Mouse (Mus musculus): ENCODE results near the gene Gdpd3.
"Not testable (repeated sequence)": the region's sequence is repeated elsewhere in the genome, so short reads cannot be mapped to it uniquely, and the experiment has no call there.

Gene Gdpd3

DNA sequence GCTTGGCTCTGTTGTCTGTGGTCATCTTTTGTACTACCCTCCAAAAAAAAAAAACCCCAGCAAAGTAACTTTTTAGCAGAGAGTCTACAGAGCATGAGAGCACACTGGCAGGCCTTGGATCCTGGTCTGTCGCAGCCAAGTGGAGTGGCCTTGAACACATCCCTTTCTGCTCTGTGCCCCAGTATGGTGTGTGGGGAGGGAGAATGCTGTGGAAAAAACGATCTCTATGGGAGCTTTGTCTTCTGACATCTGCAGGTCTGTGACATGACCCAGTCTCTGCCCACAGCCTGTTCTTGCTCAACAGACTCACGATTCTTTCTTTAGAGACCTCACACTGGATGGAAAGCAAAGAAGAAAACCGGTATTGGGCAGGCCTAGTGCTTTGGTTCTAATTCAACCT, 5.2 kb upstream of the Gdpd3 start:
- no peak for DNase-seq (ENCODE audit: low read depth)

DNA sequence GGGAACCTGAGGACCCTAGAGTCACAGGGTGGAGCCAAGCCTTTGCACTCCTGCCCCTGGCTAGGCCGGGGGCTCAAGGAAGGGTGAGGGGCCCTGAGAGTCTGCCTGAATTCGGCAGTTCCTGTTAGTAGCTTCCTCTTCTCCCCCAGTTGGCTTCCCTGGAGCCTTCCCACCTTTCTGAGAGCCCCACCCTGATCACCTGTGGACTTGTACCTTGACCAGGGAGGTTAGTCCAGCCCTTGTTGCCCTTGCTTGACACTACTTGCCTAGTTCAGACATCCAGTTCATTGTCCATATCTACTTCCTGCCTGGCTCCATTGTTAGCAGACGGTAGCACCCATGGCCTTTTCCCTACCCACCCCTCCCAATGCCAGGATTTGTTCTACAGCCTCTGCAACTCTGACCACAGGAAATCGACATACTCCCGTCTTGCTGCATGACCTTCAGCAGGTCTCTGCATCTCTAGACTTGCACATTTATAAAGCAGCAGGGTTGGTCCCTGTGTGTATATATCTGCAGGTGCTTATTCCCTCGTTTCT, 4.5 kb upstream of the Gdpd3 start:
- no peak for DNase-seq (ENCODE audit: low read depth)

DNA sequence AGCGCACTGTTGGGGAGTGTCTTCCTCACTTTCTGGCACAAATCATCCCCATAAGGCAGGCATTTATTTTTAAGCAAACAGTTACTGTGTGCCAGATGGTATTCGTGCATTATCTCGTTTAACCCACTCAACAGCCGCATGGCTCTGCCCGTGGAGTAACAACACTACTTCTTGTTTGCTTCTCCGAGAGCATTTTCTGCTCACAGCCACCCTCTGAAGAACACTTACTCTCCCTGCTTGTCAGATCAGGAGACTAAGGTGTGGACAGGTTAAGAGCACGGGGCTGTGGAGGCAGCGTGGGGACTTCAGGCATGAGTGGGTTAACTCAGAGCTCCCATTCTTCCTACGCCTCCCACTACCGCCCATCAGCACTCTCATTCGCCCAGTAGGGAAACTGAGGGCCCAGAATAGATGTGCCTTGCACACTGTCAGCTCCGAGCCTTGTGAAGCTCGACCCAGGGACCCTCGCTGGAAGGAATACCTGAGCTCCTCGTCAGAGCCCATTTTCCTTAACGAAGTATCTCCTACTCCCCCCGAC, 3.6 kb upstream of the Gdpd3 start:
- no peak for DNase-seq (ENCODE audit: low read depth)

DNA sequence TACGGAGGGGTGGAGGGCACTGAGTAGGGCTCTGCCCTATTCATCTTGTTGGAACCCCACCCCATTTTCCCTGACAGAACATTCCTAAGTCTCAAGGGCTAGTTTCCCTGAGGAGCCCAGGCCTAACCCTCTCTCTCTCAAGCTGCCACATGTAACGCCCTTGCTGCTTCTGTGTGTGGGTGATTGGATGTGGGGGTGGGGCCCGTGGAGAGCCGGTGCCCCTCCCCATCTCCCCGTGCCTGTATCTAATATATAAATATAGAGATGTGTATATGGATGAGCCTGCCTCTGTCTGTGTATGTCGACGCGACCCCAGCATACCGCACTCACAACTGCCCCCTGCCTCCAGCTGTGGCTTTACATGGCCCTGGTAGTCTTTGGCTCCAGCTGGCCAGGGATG, 594 bp upstream of the Gdpd3 start:
- no peak for DNase-seq (ENCODE audit: low read depth)

DNA sequence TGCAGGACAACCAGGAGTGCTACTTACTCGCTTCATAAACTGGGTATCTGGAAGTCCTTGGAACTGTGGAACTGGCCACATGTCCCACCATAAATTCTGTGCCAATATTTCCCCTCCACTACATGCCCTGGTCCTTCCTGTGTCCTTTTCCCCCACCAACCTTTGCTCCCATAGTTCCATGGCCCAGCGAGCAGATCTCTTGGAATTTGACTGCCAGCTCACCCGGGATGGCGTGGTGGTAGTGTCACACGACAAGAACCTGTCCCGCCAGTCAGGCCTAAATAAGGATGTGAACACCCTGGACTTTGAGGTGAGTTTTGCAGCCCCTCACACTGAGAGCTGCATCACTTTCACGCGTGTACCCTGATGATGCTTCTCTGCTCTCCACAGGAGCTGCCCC, 867 bp downstream of the Gdpd3 start:
- DNase-seq (ENCODE audit: low read depth), result no peak

DNA sequence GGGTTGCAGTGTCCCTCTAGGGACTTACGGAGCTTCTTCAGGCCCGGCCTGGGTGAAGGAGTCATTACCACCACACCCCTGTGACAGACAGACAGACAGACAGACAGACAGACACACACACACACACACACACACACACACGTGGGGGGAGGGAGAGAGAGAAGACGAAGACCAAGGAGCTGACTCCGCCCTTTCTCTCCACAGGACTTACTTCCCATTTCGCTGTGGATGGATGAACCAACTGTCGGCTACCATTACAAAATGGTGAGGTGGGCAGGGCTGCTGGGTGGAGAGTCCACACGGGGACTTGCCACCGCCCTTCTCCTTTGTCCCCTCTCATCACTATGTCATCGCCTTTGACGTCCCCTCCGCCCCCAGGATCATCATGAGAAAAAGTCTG, 4.7 kb downstream of the Gdpd3 start:
- DNase-seq (ENCODE audit: low read depth), result no peak

DNA sequence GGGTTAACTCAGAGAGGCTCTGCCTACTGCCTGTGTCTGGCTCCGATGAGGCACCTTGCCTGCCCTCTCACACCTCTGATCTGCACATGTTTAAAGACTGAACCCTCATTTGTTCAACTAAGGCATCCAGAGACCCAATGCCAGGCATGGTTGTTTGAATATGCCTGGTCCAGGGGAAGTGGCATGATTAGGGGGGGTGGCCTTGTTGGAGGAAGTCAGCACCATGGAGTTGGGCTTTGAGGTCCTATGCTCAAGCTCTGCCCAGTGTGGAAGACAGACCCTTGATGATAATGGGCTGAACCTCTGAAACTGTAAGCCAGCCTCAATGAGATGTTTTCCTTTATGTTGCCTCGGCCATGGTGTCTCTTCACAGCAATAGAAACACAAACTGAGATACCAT, 7.2 kb downstream of the Gdpd3 start:
- DNase-seq (ENCODE audit: low read depth), result no peak

DNA sequence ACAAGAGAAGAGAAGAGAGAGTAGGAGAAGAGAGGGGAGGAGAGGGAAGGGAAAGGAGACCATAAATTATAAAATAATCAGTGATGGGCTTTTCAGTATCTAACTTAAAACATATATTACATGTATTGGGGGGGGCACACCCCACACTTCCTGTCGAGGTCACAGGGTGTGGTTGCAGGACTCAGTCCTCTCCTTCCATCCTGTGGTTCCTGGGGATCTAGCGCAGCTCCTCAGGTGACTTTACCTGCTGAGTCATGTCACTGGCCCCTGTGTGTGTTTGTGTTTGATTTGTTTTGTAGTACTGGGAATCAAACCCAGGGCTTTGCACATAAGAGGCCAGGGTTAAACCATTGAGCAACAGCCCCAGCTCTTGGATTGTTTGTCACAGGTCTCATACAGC, 8.3 kb downstream of the Gdpd3 start:
- no peak for DNase-seq (ENCODE audit: low read depth)

DNA sequence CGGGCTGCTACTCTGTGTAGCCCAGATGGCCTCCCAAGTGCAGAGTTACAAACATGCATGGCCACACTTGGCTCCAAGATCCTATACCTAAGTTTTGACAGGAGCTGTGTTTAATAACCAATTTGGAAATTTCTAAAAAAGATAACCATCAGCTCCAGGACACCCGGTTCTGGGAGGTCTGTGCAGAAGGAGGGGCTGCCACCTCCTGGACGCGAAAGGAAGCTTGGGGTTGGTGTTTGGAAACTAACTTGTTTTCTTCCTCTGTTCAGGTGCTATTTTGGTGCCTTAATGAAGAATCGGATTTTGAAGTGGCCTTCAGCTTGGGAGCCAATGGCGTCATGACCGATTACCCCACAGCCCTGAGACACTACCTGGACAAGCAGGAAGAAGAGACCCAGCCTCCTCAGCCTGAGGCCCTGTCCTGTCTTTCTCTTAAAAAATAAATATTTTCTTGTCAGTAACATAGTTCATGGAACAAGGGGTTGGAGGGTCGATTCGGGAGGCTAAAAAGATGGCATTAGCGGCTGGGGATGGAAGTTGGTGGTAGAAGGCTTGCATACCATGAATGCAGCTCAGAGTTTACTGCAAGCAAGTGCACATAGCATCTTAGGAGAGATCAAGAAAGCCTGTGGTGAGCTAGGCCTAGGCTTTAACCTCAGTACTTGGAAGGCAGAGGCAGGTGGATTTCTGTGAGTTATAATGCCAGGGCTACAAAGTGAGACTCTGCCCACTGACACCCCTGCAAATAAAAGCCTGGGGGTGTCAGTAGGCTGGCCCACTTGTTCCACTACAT, 9.2 kb downstream of the Gdpd3 start:
- DNase-seq (ENCODE audit: low read depth), result no peak

DNA sequence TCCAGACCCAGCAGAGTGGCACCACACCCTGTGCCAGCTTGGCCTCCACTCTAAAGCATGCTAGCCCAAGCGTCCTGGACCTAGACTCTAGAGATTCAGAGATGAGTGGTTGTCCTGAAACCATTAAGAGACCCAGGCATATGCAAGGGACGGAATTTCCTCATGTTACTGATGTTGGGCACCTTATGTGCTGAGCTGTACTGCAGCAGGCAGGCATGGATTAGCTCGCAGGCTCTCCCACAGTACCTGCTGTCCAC, 9.8 kb downstream of the Gdpd3 start:
- no peak for DNase-seq (ENCODE audit: low read depth)

DNA sequence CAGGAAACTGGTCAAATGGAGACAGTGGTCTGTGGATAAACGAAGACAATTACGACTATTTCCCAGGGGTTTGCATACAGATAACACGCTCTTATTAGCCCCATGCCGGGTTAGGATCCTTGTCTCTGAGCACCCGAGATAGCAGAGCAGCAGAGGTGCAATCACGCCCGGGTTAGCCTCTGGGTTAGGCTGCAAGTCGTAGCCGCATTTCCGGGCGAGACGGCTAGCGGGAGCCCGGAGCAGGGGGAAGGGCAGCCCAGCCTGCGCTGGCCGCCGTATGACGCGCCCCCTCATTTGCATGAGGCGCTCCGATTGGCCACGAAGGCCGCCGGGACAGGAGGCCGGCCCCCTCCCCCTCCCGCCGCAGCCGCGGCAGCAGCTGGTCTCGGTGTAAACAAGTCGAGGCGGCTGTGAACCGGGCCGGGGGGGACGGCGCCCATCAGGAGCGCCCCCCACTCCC, 10.5 kb downstream of the Gdpd3 start, which contains the start of gene Ypel3:
Gene Ypel3 (plus strand): TSS at position 358 of the 460 bp plus-strand sequence.
- peak; percentile 93 for DNase-seq (ENCODE audit: low read depth)

DNA sequence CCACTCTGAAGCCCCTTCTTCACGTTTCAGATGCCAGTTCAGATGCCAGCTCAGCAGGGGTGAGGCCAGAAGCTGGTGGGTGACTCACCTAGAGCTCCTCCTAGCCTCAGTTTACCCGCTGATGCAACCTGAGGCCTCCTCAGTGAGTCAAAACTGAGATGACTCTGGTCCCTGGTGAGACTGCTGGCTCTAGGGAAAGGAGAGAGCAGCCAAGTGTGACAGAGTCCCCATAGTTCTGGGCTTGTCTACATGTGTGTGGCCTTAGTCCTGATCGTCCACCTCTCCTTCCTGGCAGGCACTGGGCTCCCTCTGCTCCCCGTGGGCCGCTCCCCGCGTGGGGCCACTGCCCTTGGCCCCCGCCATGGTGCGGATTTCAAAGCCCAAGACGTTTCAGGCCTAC, 11.3 kb downstream of the Gdpd3 start:
- DNase-seq (ENCODE audit: low read depth), result peak; percentile 30

DNA sequence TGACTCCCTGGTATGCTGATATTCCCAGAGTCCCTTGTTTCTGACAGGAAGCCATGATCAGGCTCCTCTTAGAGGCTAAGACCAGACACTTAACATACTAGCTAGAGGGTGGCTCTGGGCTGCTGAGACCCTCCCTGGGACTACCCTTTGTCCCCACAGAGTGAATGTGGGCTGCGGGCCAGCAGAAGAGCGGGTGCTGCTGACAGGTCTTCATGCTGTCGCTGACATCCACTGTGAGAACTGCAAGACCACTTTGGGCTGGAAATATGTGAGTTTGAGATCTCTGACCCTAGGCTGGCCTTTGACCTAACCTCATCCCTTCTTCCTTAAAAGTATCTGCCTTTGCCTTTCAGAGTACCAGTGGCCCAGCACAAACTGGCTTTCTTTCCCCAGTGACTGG, 12.0 kb downstream of the Gdpd3 start:
- DNase-seq (ENCODE audit: low read depth), result no peak

DNA sequence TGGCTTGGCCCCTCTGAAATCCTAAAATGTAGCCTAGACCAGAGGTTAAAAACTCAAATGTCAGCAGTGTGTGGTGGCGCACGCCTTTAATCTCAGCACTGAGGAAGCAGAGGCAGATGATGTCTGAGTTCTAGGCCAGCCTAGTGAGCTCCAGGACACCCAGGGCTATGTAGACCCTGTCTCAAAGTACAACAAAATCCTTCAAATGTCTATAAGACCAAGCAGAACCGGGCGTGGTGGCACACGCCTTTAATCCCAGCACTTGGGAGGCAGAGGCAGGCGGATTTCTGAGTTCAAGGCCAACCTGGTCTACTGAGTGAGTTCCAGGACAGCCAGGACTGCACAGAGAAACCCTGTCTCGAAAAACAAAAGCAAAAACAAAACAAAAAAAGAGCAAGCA, 13.0 kb downstream of the Gdpd3 start:
- DNase-seq (ENCODE audit: low read depth), result not testable (repeated sequence)

DNA sequence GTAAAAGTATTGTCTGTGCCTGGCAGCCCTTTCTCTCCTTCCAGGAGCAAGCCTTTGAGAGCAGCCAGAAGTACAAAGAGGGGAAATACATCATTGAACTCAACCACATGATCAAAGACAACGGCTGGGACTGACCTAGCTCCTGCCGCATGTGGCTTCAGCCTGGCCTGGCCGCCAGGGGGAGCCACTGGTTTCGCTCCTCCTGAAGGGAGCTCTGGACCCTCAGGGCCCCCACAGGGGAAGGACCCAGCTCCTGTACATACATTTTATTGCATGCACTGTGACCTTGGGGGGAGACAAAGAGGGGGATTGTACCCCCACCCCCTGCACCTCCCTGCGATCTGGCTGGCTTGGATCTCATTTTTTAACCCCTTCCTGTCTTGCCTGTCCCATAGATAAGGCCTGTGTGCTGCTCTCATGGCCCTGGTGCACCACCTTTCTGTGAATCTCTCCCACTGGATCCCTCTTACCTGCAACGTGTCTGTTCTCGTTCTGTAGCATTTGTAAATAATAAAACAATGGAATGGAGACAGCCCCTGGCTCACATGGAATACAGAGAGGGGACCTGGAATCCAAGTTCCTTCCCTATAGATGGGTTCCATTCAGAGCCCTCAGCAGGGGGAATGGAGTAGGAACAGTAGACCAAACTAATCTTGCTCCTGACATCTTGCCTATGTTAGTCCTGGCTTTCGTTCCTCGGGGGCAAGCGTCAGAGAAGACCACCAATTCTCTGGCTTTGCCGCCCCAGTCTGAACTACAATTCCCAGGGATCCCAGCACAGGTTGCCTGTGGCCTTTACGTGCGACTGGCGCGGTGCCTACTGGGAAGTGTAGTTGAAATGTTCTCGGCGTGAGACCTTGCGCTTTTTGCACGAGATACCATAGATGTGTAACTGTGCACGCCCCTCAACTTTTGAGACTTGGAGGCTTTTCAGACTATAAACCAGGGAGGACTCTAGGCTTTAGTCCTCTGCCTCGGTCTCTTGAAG, 14.1 kb downstream of the Gdpd3 start:
- peak; percentile 82 for DNase-seq (ENCODE audit: low read depth)

DNA sequence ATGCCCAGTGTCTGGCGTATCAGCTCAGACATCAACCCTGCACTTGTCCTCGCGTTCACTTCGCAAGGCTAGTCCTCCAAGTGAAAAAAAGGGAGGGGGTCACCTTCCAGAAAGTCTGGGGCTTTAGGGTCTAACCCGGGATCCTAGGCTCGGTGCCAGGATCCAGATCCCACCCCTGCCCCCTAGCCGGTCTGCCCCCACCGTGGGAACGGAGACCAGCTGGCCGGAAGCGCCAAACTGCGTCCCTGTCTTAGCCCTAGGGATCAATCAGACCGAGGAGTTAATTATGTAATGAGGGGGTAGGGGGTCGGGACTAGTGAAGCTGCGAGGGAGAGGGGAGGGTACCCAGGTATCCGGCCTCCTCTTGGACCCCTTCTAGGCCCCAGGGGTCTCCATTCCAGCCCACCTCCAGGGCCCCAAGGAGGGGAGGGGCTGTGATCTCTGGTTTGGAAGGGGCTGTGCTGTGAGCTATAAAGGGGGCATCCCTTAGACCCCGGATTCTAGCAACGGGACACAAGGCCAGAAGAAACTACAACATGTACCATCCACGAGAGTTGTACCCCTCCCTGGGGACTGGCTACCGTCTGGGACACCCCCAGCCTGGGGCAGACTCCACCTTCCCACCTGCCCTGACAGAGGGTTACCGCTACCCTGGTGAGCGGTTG, 15.0 kb downstream of the Gdpd3 start, which contains the start of gene Tbx6:
Gene Tbx6 (plus strand): TSS at position 513 of the 665 bp plus-strand sequence.
- no peak for DNase-seq (ENCODE audit: low read depth)

DNA sequence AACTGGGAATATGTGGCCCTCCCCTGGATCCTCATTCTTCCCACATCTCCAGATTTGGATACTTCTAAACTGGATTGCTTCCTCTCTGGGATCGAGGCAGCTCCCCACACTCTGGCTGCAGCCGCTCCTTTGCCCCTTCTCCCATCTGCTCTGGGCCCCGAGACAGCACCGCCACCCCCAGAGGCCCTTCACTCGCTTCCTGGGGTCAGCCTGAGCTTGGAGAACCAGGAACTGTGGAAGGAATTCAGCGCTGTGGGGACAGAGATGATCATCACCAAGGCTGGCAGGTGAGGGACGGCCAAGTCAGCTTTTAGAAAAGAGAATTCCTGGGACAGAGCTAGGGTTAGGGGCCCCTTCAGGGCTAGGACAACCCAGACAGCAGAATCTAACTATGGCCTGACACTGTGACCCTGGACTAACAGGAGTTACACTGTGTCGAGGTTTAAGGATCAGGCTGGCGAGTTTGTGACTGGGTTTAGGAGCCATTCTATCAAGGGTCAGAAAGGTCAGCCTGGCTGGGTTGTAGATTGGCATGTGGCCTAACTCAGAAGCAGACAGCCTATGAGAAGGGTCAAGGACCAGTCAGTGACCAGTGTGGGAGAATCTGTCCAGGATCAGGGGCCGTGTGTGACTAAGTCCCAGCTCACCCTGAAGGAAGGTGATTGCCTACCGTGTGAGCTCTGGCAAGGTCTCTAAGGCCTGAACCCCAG, 15.7 kb downstream of the Gdpd3 start:
- no peak for DNase-seq (ENCODE audit: low read depth)

DNA sequence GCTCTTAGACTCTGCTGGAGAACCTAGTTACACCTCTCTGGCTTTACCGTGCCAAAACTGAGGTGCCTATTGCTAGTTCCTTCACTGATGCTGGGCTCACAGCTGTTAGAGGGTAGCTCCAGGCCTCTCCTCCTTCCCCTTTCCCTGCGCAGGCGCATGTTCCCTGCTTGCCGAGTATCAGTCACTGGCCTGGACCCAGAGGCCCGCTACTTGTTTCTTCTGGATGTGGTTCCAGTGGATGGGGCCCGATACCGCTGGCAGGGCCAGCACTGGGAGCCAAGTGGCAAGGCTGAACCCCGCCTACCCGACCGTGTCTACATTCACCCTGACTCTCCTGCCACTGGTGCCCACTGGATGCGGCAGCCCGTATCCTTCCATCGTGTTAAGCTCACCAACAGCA, 16.6 kb downstream of the Gdpd3 start:
- DNase-seq (ENCODE audit: low read depth), result no peak

DNA sequence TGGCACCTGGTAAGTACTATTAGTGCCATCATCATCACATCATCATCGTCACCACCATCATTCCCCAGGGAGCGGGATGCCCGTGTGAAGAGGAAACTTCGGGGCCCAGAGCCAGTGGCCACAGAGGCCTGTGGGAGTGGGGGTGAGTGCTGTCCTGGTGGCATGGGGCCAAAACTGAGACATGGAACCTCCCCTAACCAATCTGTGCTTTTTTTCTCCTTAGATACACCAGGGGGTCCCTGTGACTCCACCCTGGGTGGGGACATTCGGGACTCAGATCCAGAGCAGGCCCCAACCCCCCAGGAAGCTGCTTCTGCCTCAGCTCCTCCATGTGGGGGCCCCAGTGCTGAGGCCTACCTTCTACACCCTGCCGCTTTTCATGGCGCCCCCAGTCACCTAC, 18.3 kb downstream of the Gdpd3 start:
- DNase-seq (ENCODE audit: low read depth), result no peak

DNA sequence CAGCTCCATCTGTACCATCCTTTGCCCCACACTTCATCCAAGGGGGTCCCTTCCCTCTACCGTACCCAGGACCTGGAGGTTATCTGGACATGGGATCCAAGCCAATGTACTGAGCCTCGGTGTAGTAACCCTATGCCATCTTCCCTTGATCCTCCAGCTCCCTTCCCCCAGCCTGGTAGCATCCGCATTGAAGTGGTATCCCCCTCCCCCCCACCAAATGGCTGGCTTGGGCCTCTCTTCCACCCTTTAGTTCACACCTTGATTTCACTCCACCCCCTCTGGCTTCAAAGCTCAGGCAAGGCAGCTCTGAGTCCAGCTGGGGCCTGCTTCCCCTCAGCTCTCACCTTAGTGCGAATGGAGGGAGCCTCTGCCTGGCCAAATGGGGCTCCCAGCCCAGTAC, 18.9 kb downstream of the Gdpd3 start:
- no peak for DNase-seq (ENCODE audit: low read depth)

DNA sequence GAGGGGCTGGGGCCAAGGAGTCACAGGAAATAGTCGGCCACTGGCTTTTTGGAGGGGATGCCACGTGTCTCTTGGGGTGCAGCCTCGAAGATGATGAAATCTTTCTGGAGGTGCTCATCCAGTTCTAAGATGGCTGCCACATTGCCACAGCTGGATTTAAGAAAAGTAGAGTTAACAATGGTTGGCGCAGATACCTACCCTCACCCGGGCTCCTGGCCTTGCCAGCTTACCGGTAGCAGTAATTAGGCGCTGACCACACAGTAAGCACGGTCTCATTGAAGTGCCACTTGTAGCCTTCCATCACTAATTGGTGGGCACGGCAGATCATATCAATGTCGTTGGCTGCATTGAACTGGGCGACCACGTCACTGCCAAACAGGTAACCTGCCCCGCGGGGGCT, 20.0 kb downstream of the Gdpd3 start:
- DNase-seq (ENCODE audit: low read depth), result no peak

Measured in NIH3T3 (cell line).